Mouse (Mus musculus) midbrain, embryonic 13.5 days (tissue): ENCODE measurements at regions not wholly inside any gene's neighbourhood (a gene's known extent, or its start where the extent isn't known, plus 50 kb on each side); places are given as distances from the start of the nearest gene placed in this dataset.
A peak's percentile ranks its signal among the peaks of the same experiment; 100 is the strongest.

Experiments
- ATAC-seq: fragments of 200-750 bp; cut with Nextera tagmentation; 2 replicates; pipeline ENCODE4 v1.8.0; 2017; ENCODE audit warnings: mild to moderate bottlenecking, moderate TSS enrichment, moderate library complexity
- H3K27ac ChIP-seq: fragments of 300-500 bp; sonication (generic); 2 replicates; pipeline ENCODE4 v1.5.1; 2015; ENCODE audit warnings: inconsistent platforms, mild to moderate bottlenecking, moderate library complexity
- H3K27me3 ChIP-seq: fragments of 300-500 bp; sonication (generic); 2 replicates; pipeline ENCODE4 v1.6.1; 2015; ENCODE audit warnings: mild to moderate bottlenecking, inconsistent platforms
- H3K36me3 ChIP-seq: fragments of 300-500 bp; sonication (generic); 2 replicates; pipeline ENCODE4 v1.6.1; 2015; ENCODE audit warnings: mild to moderate bottlenecking, inconsistent platforms
- H3K4me1 ChIP-seq: fragments of 300-500 bp; sonication (generic); replicated peaks from 2 replicates; pipeline ENCODE4 v1.6.1; 2015; ENCODE audit warnings: inconsistent platforms
- H3K4me2 ChIP-seq: fragments of 300-500 bp; sonication (generic); replicated peaks from 2 replicates; pipeline ENCODE4 v1.6.1; 2015; ENCODE audit warnings: moderate library complexity, mild to moderate bottlenecking, inconsistent platforms
- H3K4me3 ChIP-seq: fragments of 300-500 bp; sonication (generic); replicated peaks from 2 replicates; pipeline ENCODE4 v1.5.1; 2015; ENCODE audit warnings: mild to moderate bottlenecking, inconsistent platforms
- H3K9ac ChIP-seq: fragments of 300-500 bp; sonication (generic); replicated peaks from 2 replicates; pipeline ENCODE4 v1.6.1; 2015; ENCODE audit warnings: mild to moderate bottlenecking, inconsistent platforms
- H3K9me3 ChIP-seq: fragments of 300-500 bp; sonication (generic); 2 replicates; pipeline ENCODE4 v1.6.1; 2016; ENCODE audit warnings: mild to moderate bottlenecking, inconsistent platforms
- WGBS: fragments of 180-500 bp; shearing (Covaris S2); methylation state at CpG from one replicate; pipeline ENCODE4 v1.1.7; 2015; 5-methylcytosine and 5-hydroxymethylcytosine counted together

- no peak overlapping the region for H3K4me3 ChIP-seq
- 56% methylated on average over 6 of the region's 6 CpGs for WGBS
These were observed 161.1 kb upstream of the Vstm2b start for GRCm38 (mm10) chr7:40736971-40737468.

GRCm38 (mm10) chr7:40737496-40737895 is 160.6 kb upstream of the Vstm2b start:
- no peak overlapping the region for H3K9ac ChIP-seq
- no peak for ATAC-seq
- 83% methylated on average over 7 of the region's 7 CpGs for WGBS

More at GRCm38 (mm10) chr7:40736971-40737468, 161.1 kb upstream of the Vstm2b start:
- H3K36me3 ChIP-seq = no peaks in the 10 kb centered on the region
- no peak overlapping the region for H3K9ac ChIP-seq
- H3K27ac ChIP-seq = no peak overlapping the region
- H3K27me3 ChIP-seq = no peaks in the 10 kb centered on the region
- no peak for ATAC-seq
- no peaks in the 10 kb centered on the region for H3K4me1 ChIP-seq
- H3K4me2 ChIP-seq = no peak overlapping the region
- H3K9me3 ChIP-seq = no peaks in the 10 kb centered on the region

GRCm38 (mm10) chr7:40738174-40738573 is 160.0 kb upstream of the Vstm2b start:
- ATAC-seq = no peak
- Histone ChIP-seq H3K27me3 (no peaks in the 10 kb centered on the region), H3K4me1 (no peaks in the 10 kb centered on the region), H3K36me3 (no peaks in the 10 kb centered on the region), H3K9me3 (no peaks in the 10 kb centered on the region), H3K4me3 (no peak overlapping the region), H3K27ac (no peak overlapping the region), H3K9ac (no peak overlapping the region), H3K4me2 (no peak overlapping the region)
- 92% methylated on average over 3 of the region's 3 CpGs for WGBS

More at GRCm38 (mm10) chr7:40737496-40737895, 160.6 kb upstream of the Vstm2b start:
- no peak overlapping the region for H3K4me3 ChIP-seq
- no peaks in the 10 kb centered on the region for H3K27me3 ChIP-seq
- no peaks in the 10 kb centered on the region for H3K9me3 ChIP-seq
- no peak overlapping the region for H3K4me2 ChIP-seq
- no peak overlapping the region for H3K27ac ChIP-seq
- H3K36me3 ChIP-seq = no peaks in the 10 kb centered on the region
- H3K4me1 ChIP-seq = no peaks in the 10 kb centered on the region

GRCm38 (mm10) chr7:40742553-40743151 is 155.5 kb upstream of the Vstm2b start:
- Histone ChIP-seq H3K4me3 (no peak overlapping the region), H3K4me1 (no peaks in the 10 kb centered on the region), H3K9ac (no peak overlapping the region), H3K27me3 (no peaks in the 10 kb centered on the region), H3K9me3 (no peaks in the 10 kb centered on the region), H3K36me3 (no peaks in the 10 kb centered on the region), H3K4me2 (no peak overlapping the region), H3K27ac (no peak overlapping the region)
- WGBS = 63% methylated on average over 4 of the region's 4 CpGs
- ATAC-seq = no peak

GRCm38 (mm10) chr7:40751779-40752178 is 146.3 kb upstream of the Vstm2b start:
- H3K36me3 ChIP-seq = no peaks in the 10 kb centered on the region
- H3K4me1 ChIP-seq = peaks cover 11% of the 10 kb centered on the region
- peak; percentile 82; the same call in 1 of the 2 replicates for ATAC-seq
- H3K4me2 ChIP-seq = no peak overlapping the region
- no peak overlapping the region for H3K4me3 ChIP-seq
- no peaks in the 10 kb centered on the region for H3K27me3 ChIP-seq
- H3K27ac ChIP-seq = peak overlapping the region; percentile 53
- no peak overlapping the region for H3K9ac ChIP-seq
- H3K9me3 ChIP-seq = no peaks in the 10 kb centered on the region
- 53% methylated on average over 2 of the region's 2 CpGs for WGBS

- WGBS = 64% methylated on average over 3 of the region's 3 CpGs
- Histone ChIP-seq H3K9me3 (no peaks in the 10 kb centered on the region), H3K36me3 (no peaks in the 10 kb centered on the region), H3K4me3 (no peak overlapping the region), H3K4me1 (peaks cover 11% of the 10 kb centered on the region), H3K27me3 (no peaks in the 10 kb centered on the region), H3K9ac (no peak overlapping the region), H3K27ac (peak overlapping the region; percentile 51; the same call in 1 of the 2 replicates), H3K4me2 (no peak overlapping the region)
- ATAC-seq = 0 out of 2 replicates have a peak, but pooled peaks have one; percentile 27
These were observed 145.9 kb upstream of the Vstm2b start for GRCm38 (mm10) chr7:40752195-40752594.

DNA sequence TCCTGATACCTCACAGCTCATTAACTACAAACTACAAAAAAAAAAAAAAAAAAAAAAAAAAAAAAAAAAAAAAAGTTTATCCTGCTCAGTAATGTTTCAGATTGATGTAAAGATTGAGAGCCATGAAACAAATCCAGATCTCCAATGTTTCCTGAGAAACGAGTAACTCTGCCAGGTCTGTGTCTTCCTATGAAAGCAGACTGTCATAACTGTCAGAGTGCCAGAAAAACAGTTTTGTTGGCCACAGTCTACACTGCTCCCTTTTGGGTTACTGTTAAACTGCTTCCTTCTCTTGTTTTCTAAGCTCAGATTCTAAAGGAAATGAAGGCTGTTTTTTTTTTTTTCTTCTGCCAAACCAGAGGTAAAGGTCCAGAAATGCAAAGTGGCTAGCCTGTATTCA is 144.6 kb upstream of the Vstm2b start:
- Histone ChIP-seq H3K27ac (no peak overlapping the region), H3K9ac (no peak overlapping the region), H3K36me3 (no peaks in the 10 kb centered on the region), H3K9me3 (no peaks in the 10 kb centered on the region), H3K27me3 (no peaks in the 10 kb centered on the region), H3K4me2 (no peak overlapping the region), H3K4me3 (no peak overlapping the region), H3K4me1 (peaks cover 11% of the 10 kb centered on the region)
- 75% methylated on average over 1 of the region's 1 CpGs for WGBS
- ATAC-seq = no peak

DNA sequence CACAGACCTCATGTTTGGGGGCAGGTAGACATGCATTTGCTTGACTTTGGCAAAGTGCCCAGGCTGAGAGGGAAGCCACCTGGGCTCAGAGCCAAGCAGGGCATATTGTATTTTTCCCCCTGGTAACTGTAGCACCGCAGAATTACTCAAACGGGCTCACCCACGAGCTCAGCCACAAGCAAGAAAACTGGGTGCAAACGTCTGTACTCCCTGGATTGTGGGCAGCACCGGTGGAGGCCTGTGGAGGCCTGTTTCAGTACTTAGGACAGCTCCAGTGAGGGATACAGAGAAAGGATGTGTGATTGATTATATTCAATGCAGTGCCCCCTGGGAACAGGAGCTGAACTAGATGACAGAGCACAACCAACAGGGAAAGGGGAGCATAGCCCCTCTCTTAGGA is 135.6 kb upstream of the Vstm2b start:
- Histone ChIP-seq H3K36me3 (no peaks in the 10 kb centered on the region), H3K4me3 (no peak overlapping the region), H3K9ac (no peak overlapping the region), H3K27me3 (no peaks in the 10 kb centered on the region), H3K9me3 (no peaks in the 10 kb centered on the region), H3K27ac (no peak overlapping the region), H3K4me2 (no peak overlapping the region), H3K4me1 (peaks cover 3% of the 10 kb centered on the region; the same call in 1 of the 2 replicates)
- WGBS = 17% methylated on average over 5 of the region's 5 CpGs
- peak; percentile 66 for ATAC-seq

DNA sequence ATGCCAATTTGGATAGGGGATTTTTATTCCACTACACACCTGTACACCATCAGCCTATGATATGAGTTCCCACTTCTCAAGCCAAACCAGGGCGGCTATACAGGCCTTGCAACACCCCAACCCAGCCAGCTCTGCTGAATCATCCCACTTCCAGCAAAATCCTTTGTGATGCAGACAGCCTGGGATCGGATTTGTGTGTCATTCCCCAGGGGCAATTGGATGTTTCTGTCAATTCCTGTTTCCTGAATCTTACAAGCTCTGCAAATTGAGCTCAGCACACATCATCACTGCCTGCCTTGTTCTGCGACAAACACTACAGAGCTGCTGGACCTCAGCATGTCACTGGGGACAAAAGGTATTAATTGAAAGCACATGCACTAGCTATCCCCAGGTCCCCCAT is 132.0 kb upstream of the Vstm2b start:
- 45% methylated on average over 3 of the region's 3 CpGs for WGBS
- Histone ChIP-seq H3K9me3 (no peaks in the 10 kb centered on the region), H3K4me2 (no peak overlapping the region), H3K4me1 (peaks cover 3% of the 10 kb centered on the region; the same call in 1 of the 2 replicates), H3K9ac (no peak overlapping the region), H3K27me3 (no peaks in the 10 kb centered on the region), H3K4me3 (no peak overlapping the region), H3K36me3 (no peaks in the 10 kb centered on the region), H3K27ac (no peak overlapping the region)
- ATAC-seq = no peak

- H3K36me3 ChIP-seq = no peaks in the 10 kb centered on the region
- peaks cover 4% of the 10 kb centered on the region; the same call in 1 of the 2 replicates for H3K4me1 ChIP-seq
- ATAC-seq = no peak
- H3K27me3 ChIP-seq = no peaks in the 10 kb centered on the region
- no peak overlapping the region for H3K4me2 ChIP-seq
- 46% methylated on average over 4 of the region's 4 CpGs for WGBS
- H3K27ac ChIP-seq = no peak overlapping the region
- no peak overlapping the region for H3K9ac ChIP-seq
- H3K9me3 ChIP-seq = no peaks in the 10 kb centered on the region
- no peak overlapping the region for H3K4me3 ChIP-seq
These were observed 121.9 kb upstream of the Vstm2b start for GRCm38 (mm10) chr7:40776220-40776619.

DNA sequence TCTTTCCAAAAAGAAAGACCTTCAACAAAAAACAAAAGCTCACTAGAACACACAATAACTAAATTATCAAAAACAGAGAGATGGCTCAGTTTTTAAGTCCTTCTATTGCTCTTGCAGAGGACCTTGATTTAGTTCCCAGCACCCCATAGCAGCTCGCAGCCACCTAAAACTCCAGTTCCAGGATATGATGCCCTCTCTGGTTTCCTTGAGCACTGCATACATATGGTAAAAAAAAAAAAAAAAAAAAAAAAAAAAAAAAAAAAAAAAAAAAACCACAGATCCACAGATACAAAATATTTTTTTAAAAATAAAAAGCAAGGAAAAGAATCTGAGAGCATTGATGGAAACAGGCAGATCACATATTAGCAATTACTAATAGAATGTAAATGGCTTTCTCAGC is 113.2 kb upstream of the Vstm2b start:
- Histone ChIP-seq H3K4me2 (no peak overlapping the region), H3K9me3 (no peaks in the 10 kb centered on the region), H3K9ac (no peak overlapping the region), H3K27me3 (no peaks in the 10 kb centered on the region), H3K27ac (no peak overlapping the region), H3K4me1 (no peaks in the 10 kb centered on the region), H3K36me3 (no peaks in the 10 kb centered on the region), H3K4me3 (no peak overlapping the region)
- 89% methylated on average over 1 of the region's 1 CpGs for WGBS
- no peak for ATAC-seq

- no peak for ATAC-seq
- H3K27me3 ChIP-seq = no peaks in the 10 kb centered on the region
- H3K4me3 ChIP-seq = no peak overlapping the region
- H3K9ac ChIP-seq = no peak overlapping the region
- H3K27ac ChIP-seq = no peak overlapping the region
- WGBS = 83% methylated on average over 2 of the region's 2 CpGs
- no peaks in the 10 kb centered on the region for H3K4me1 ChIP-seq
- no peak overlapping the region for H3K4me2 ChIP-seq
- H3K36me3 ChIP-seq = no peaks in the 10 kb centered on the region
- H3K9me3 ChIP-seq = no peaks in the 10 kb centered on the region
These were observed 111.4 kb upstream of the Vstm2b start for GRCm38 (mm10) chr7:40786758-40787157.

DNA sequence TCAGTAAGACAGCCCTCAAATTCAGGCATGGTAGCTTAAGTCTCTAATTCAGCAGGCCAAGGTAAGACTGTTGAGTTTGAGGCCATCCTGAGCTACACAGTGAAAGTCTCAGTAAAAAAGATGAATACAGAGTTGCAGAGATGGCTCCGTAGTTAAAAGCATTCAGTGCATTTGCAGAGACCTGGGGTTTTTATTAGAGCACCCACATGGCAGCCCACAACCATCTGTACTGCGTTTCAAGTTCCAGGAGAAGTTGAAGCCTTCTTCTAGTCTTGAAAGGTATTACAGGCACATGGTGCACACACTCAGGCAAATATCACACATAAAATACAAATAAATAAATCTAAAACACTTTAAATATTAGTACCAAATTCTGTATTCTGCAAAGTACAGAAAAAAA is 109.6 kb upstream of the Vstm2b start:
- H3K9me3 ChIP-seq = no peaks in the 10 kb centered on the region
- H3K4me2 ChIP-seq = no peak overlapping the region
- H3K4me1 ChIP-seq = no peaks in the 10 kb centered on the region
- no peak overlapping the region for H3K27ac ChIP-seq
- no peaks in the 10 kb centered on the region for H3K27me3 ChIP-seq
- no peak for ATAC-seq
- no peak overlapping the region for H3K4me3 ChIP-seq
- WGBS = 86% methylated on average over 2 of the region's 2 CpGs
- H3K9ac ChIP-seq = no peak overlapping the region
- H3K36me3 ChIP-seq = no peaks in the 10 kb centered on the region
